Mouse (Mus musculus) small intestine, adult 2 months (tissue): ENCODE measurements around the gene Synpo2.

Source experiments
- CTCF ChIP-seq: fragments of 200-500 bp; IDR thresholded peaks from 2 replicates; pipeline ENCODE4 v1.5.1; 2012; ENCODE audit warnings: low read depth, mild to moderate bottlenecking, control low read depth, inconsistent platforms, low read length, moderate library complexity, mixed read lengths; ENCODE audit not compliant: insufficient replicate concordance, insufficient read length; ENCODE audit errors: extremely low read depth
- POLR2A ChIP-seq: fragments of 200-500 bp; IDR thresholded peaks from 2 replicates; pipeline ENCODE4 v1.6.1; 2012; ENCODE audit warnings: low read depth, mild to moderate bottlenecking, control low read depth, inconsistent platforms, low read length, moderate library complexity

DNA sequence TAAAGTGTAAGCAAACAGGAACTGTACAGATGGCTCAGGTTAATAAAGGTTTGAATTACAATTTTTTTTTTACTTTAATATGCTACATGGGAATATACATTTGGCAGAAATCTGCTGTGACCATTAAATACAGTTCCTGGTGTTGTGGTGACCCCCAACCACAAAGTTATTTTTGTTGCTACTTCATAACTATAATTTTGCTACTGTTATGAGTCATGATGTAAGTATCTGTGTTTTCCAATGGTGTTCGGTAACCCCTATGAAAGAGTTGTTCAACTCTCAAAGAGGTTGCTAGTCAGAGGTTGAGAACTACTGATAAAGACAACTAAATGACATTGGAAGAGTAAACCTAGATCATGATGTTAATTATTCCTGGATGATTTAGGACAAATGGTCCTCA is 193.6 kb downstream of the Synpo2 start:
- TF ChIP-seq CTCF = no peak
- TF ChIP-seq POLR2A = no peak
